ENCODE assay signal across 8 mouse cellular contexts in the genomic region with DNA sequence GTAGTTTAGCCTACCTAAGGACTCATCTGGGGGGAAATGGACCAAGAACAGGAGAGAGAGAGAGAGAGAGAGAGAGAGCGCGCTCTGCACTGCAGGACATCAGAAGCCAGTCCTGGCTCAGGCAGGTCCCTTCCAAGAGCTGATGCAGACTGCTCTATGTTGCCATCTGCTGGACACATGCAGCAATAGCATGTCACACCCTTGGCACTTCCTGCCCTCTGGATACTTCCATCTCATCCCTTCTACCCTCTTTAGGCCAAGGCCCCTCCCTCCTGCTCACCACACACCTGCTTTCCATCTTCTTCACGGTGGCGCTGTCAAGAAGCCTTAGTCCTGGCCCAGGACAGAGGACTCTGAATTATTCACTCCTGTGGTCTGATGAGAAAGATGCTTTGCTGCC. TPM values are rescaled to one million over a fixed set of nuclear protein-coding genes. Genes with fewer than 3 reads are reported as not detected.
DNase-seq lines count a peak whose midpoint lies in the region; ATAC-seq lines count a peak whose summit lies in the region.

No protein-coding gene starts in this region.

- 14% methylated on average over 4 of the region's 4 CpGs for WGBS in liver, embryonic 13.5 days (ENCODE audit: insufficient replicate concordance)
- WGBS in stomach, embryonic 14.5 days = 6% methylated on average over 4 of the region's 4 CpGs

- H3K4me3 ChIP-seq in liver, embryonic 13.5 days (replicated peaks) = no peak overlapping the region
- H3K4me3 ChIP-seq in stomach, embryonic 14.5 days (ENCODE audit: low read depth, low read length) = no peak overlapping the region

- no peak overlapping the region for H3K27ac ChIP-seq in liver, embryonic 13.5 days
- H3K27ac ChIP-seq in stomach, embryonic 14.5 days (ENCODE audit: low read length) = no peak overlapping the region

- H3K4me1 ChIP-seq in liver, embryonic 13.5 days (replicated peaks) = no peaks in the 10 kb centered on the region
- no peaks in the 10 kb centered on the region for H3K4me1 ChIP-seq in stomach, embryonic 14.5 days (ENCODE audit: control insufficient read depth, insufficient read depth, low read length)

- H3K4me2 ChIP-seq in liver, embryonic 13.5 days = no peak overlapping the region
- H3K4me2 ChIP-seq in stomach, embryonic 14.5 days (replicated peaks; ENCODE audit: low read depth, low read length) = no peak overlapping the region

- H3K9me3 ChIP-seq in liver, embryonic 13.5 days (replicated peaks) = 0 out of 2 replicates have a peak, but pooled peaks cover 3% of the 10 kb centered on the region
- no peaks in the 10 kb centered on the region for H3K9me3 ChIP-seq in stomach, embryonic 14.5 days (ENCODE audit: control insufficient read depth, low read depth, low read length)

- peak; percentile 67 for DNase-seq in urinary bladder, postnatal 14 days (ENCODE audit: low spot score)
- DNase-seq in urinary bladder, adult 2 months (ENCODE audit: low spot score) = no peak
- peak; percentile 79 to 82 for DNase-seq in cerebellum, postnatal 36 days
- peak; percentile 61 for DNase-seq in heart, adult 8-10 months (ENCODE audit: low spot score)
- DNase-seq in kidney, adult 9 months = peak; percentile 68
- DNase-seq in liver, embryonic 13.5 days = peak; percentile 31
- DNase-seq in neural tube, embryonic 10.5 days (ENCODE audit: extremely low spot score, low spot score) = peak; percentile 79

- no peak for ATAC-seq in liver, embryonic 13.5 days (ENCODE audit: low read depth)
- 0 out of 2 replicates have a peak, but pooled peaks have one; percentile 46 for ATAC-seq in stomach, embryonic 14.5 days (ENCODE audit: insufficient number of reproducible peaks, insufficient read depth, low FRiP score, low read depth)

- H3K9ac ChIP-seq in liver, embryonic 13.5 days = no peak overlapping the region
- H3K9ac ChIP-seq in stomach, embryonic 14.5 days (replicated peaks; ENCODE audit: low read depth, low read length) = no peak overlapping the region

- H3K36me3 ChIP-seq in liver, embryonic 13.5 days = no peaks in the 10 kb centered on the region
- H3K36me3 ChIP-seq in stomach, embryonic 14.5 days (ENCODE audit: control insufficient read depth, insufficient read depth, low read length) = no peaks in the 10 kb centered on the region

- H3K27me3 ChIP-seq in liver, embryonic 13.5 days = no peaks in the 10 kb centered on the region; the same call in 1 of the 2 replicates
- H3K27me3 ChIP-seq in stomach, embryonic 14.5 days (ENCODE audit: control insufficient read depth, insufficient read depth, low read length) = no peaks in the 10 kb centered on the region

RNA-seq across cellular contexts. Expression of a gene that starts 5.3 kb away (rescaled TPM):
- polyA plus RNA-seq in urinary bladder, adult 2 months (2012; rRNA removed) = not detected in 2 replicates
- not detected for total RNA-seq in heart, adult 8-10 months (2022)
- not detected in 2 replicates for polyA plus RNA-seq in liver, embryonic 13.5 days (2015; fragmentation: Nextera tagmentation; extraction: Ambion mirVana)
- not detected in 2 replicates for polyA plus RNA-seq in stomach, embryonic 14.5 days (2014; fragmentation: Nextera tagmentation; extraction: Ambion mirVana)

RNA-seq across cellular contexts. Expression of a gene that starts 31.7 kb away (rescaled TPM):
- 9.8 and 9.9 TPM in 2 replicates for polyA plus RNA-seq in urinary bladder, adult 2 months (2012; rRNA removed)
- total RNA-seq in heart, adult 8-10 months (2022) = 1 to 10 TPM; 6.6 to 9.0 (median 8.6) TPM
- 8.0 and 10.1 TPM in 2 replicates for polyA plus RNA-seq in liver, embryonic 13.5 days (2015; fragmentation: Nextera tagmentation; extraction: Ambion mirVana)
- polyA plus RNA-seq in stomach, embryonic 14.5 days (2014; fragmentation: Nextera tagmentation; extraction: Ambion mirVana) = 23.8 and 24.1 TPM in 2 replicates

RNA-seq across cellular contexts. Expression of a gene that starts 41.6 kb away (rescaled TPM):
- 30.3 and 33.5 TPM in 2 replicates for polyA plus RNA-seq in urinary bladder, adult 2 months (2012; rRNA removed)
- 10 to 100 TPM; 18.3 to 25.1 (median 20.9) TPM for total RNA-seq in heart, adult 8-10 months (2022)
- 39.5 and 44.6 TPM in 2 replicates for polyA plus RNA-seq in liver, embryonic 13.5 days (2015; fragmentation: Nextera tagmentation; extraction: Ambion mirVana)
- 49.6 and 59.2 TPM in 2 replicates for polyA plus RNA-seq in stomach, embryonic 14.5 days (2014; fragmentation: Nextera tagmentation; extraction: Ambion mirVana)

RNA-seq across cellular contexts. Expression of a gene that starts 46.1 kb away (rescaled TPM):
- not detected in 2 replicates for polyA plus RNA-seq in urinary bladder, adult 2 months (2012; rRNA removed)
- total RNA-seq in heart, adult 8-10 months (2022) = not detected
- 0.73 and 0.83 TPM in 2 replicates for polyA plus RNA-seq in liver, embryonic 13.5 days (2015; fragmentation: Nextera tagmentation; extraction: Ambion mirVana)
- not detected in 2 replicates for polyA plus RNA-seq in stomach, embryonic 14.5 days (2014; fragmentation: Nextera tagmentation; extraction: Ambion mirVana)
